Mouse (Mus musculus) midbrain, embryonic 12.5 days (tissue): ENCODE measurements around the gene Igfbp6. TPM values are rescaled to one million over a fixed set of nuclear protein-coding genes. Genes with fewer than 3 reads are reported as not detected.

Experiments
- ATAC-seq: fragments of 200-750 bp; cut with Nextera tagmentation; 2 replicates; pipeline ENCODE4 v1.8.0; 2017; ENCODE audit warnings: low read depth, moderate TSS enrichment, moderate library complexity; ENCODE audit not compliant: low FRiP score
- H3K27ac ChIP-seq: fragments of 300-500 bp; sonication (generic); replicated peaks from 2 replicates; pipeline ENCODE4 v1.5.1; 2016; ENCODE audit warnings: mild to moderate bottlenecking
- H3K27me3 ChIP-seq: fragments of 300-500 bp; sonication (generic); 2 replicates; pipeline ENCODE4 v1.6.1; 2016; ENCODE audit warnings: mild to moderate bottlenecking
- H3K36me3 ChIP-seq: fragments of 300-500 bp; sonication (generic); 2 replicates; pipeline ENCODE4 v1.6.1; 2016
- H3K4me1 ChIP-seq: fragments of 300-500 bp; sonication (generic); 2 replicates; pipeline ENCODE4 v1.6.1; 2016
- H3K4me2 ChIP-seq: fragments of 300-500 bp; sonication (generic); replicated peaks from 2 replicates; pipeline ENCODE4 v1.6.1; 2016; ENCODE audit warnings: mild to moderate bottlenecking, moderate library complexity
- H3K4me3 ChIP-seq: fragments of 300-500 bp; sonication (generic); 2 replicates; pipeline ENCODE4 v1.5.1; 2016; ENCODE audit warnings: mild to moderate bottlenecking
- H3K9ac ChIP-seq: fragments of 300-500 bp; sonication (generic); replicated peaks from 2 replicates; pipeline ENCODE4 v1.6.1; 2016; ENCODE audit warnings: mild to moderate bottlenecking, moderate library complexity
- H3K9me3 ChIP-seq: fragments of 300-500 bp; sonication (generic); 2 replicates; pipeline ENCODE4 v1.6.1; 2016; ENCODE audit warnings: mild to moderate bottlenecking
- WGBS: fragments of 180-500 bp; shearing (Covaris S2); methylation state at CpG from one replicate; pipeline ENCODE4 v1.1.7; 2016; 5-methylcytosine and 5-hydroxymethylcytosine counted together
- polyA plus RNA-seq: library from polyadenylated mRNA; unstranded; fragments of >200 nt; fragmentation: Nextera tagmentation; extraction: Ambion mirVana; gene quantifications from 2 replicates; pipeline ENCODE4 v1.2.1, GENCODE M21; 2016

Gene Igfbp6
- polyA plus RNA-seq, 1 experiment from 2014 or later, result 0.32 TPM

- H3K36me3 ChIP-seq, result no peaks in the 10 kb centered on the region
- no peak for ATAC-seq
- no peak overlapping the region for H3K4me3 ChIP-seq
- no peak overlapping the region for H3K9ac ChIP-seq
- H3K27ac ChIP-seq, result no peak overlapping the region
- H3K4me1 ChIP-seq, result no peaks in the 10 kb centered on the region
- H3K4me2 ChIP-seq, result no peak overlapping the region
- H3K27me3 ChIP-seq, result no peaks in the 10 kb centered on the region
- 85% methylated on average over 7 of the region's 7 CpGs for WGBS
- H3K9me3 ChIP-seq, result no peaks in the 10 kb centered on the region
Observed at GRCm38 (mm10) chr15:102192271-102192812, 48.2 kb downstream of the Igfbp6 start.

DNA sequence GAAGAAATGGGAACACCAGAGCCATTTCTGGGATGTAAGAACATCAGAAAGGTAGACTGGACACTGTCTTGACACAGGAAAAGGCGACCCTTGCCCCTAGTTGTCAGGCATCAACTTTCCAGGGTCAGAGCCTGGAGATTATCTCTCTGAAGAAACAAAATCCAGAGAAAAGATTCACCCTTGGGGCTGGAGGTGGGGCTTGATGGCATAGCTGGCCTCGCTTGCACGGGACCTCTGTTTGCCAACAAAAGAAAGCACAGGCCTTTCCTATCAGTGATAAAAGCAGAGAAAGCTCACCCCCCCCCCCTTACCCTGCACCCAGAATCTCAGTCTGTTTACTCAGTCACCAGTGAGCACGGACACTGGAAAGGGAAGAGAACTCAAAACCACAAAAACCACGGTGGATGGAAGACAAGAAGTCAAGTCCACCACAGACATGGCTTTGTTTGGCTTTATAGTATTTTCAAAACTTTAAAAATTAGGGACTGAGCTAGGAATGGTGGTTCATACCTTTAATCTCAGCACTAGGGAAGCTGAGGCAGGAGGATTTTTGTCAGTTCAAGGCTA is 48.7 kb downstream of the Igfbp6 start:
- Histone ChIP-seq H3K27me3 (no peaks in the 10 kb centered on the region), H3K9me3 (no peaks in the 10 kb centered on the region), H3K4me3 (no peak overlapping the region), H3K4me2 (no peak overlapping the region), H3K36me3 (no peaks in the 10 kb centered on the region), H3K4me1 (no peaks in the 10 kb centered on the region), H3K27ac (no peak overlapping the region), H3K9ac (no peak overlapping the region)
- WGBS, result 65% methylated on average over 5 of the region's 5 CpGs
- no peak for ATAC-seq

GRCm38 (mm10) chr15:102193652-102194051 is 49.5 kb downstream of the Igfbp6 start:
- Histone ChIP-seq H3K4me2 (no peak overlapping the region), H3K36me3 (no peaks in the 10 kb centered on the region), H3K4me3 (no peak overlapping the region), H3K9me3 (no peaks in the 10 kb centered on the region), H3K9ac (no peak overlapping the region), H3K4me1 (no peaks in the 10 kb centered on the region), H3K27ac (no peak overlapping the region), H3K27me3 (no peaks in the 10 kb centered on the region)
- 89% methylated on average over 4 of the region's 4 CpGs for WGBS
- ATAC-seq, result no peak

GRCm38 (mm10) chr15:102194439-102194838 is 50.3 kb downstream of the Igfbp6 start:
- H3K36me3 ChIP-seq, result no peaks in the 10 kb centered on the region
- no peaks in the 10 kb centered on the region for H3K9me3 ChIP-seq
- H3K4me2 ChIP-seq, result no peak overlapping the region
- no peaks in the 10 kb centered on the region for H3K4me1 ChIP-seq
- no peak overlapping the region for H3K4me3 ChIP-seq
- no peak overlapping the region for H3K27ac ChIP-seq
- no peak for ATAC-seq
- no peaks in the 10 kb centered on the region for H3K27me3 ChIP-seq
- no peak overlapping the region for H3K9ac ChIP-seq
- 92% methylated on average over 4 of the region's 4 CpGs for WGBS

DNA sequence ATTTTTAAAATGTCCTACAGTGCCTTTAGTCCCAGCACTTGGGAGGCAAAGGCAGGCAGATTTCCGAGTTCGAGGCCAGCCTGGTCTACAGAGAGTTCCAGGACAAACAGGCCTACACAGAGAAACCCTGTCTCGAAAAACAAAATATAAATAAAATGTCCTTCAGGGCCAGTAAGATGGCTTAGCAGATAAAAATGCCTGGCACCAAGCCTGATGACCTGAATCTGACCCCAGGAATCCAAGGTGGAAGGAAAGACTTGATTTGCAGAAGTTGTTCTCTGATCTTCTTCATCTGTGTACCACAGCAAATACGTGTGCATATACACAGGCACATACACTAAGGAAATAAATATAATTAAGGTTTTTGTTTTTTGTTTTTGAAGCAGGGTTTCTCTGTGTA is 51.2 kb downstream of the Igfbp6 start:
- no peak overlapping the region for H3K27ac ChIP-seq
- no peaks in the 10 kb centered on the region for H3K4me1 ChIP-seq
- H3K4me2 ChIP-seq, result no peak overlapping the region
- H3K4me3 ChIP-seq, result no peak overlapping the region
- no peaks in the 10 kb centered on the region for H3K27me3 ChIP-seq
- no peak overlapping the region for H3K9ac ChIP-seq
- 91% methylated on average over 4 of the region's 4 CpGs for WGBS
- ATAC-seq, result no peak
- no peaks in the 10 kb centered on the region for H3K9me3 ChIP-seq
- no peaks in the 10 kb centered on the region for H3K36me3 ChIP-seq

DNA sequence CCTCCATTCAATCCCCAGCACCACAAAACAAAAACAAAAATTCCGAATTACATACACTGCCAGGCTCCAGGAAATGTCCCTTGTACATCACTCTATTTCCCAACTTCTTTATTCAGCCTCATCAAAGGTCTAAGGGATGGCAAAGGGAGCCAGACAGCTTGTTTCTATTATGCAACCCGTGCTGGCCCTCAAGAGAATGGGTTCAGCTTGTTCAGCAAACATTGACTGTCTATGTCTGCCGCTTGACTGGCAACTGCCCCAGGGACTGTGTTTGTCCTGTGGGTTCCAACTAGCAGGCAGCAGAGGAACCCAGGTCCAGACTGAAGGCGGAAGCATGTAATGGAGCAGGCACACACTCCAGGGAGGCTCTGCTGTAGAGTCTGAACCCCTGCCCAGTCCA is 54.7 kb downstream of the Igfbp6 start:
- Histone ChIP-seq H3K36me3 (no peaks in the 10 kb centered on the region), H3K4me2 (no peak overlapping the region), H3K4me1 (peaks cover 7% of the 10 kb centered on the region), H3K9ac (no peak overlapping the region), H3K27ac (no peak overlapping the region), H3K27me3 (no peaks in the 10 kb centered on the region), H3K4me3 (no peak overlapping the region), H3K9me3 (no peaks in the 10 kb centered on the region)
- WGBS, result 80% methylated on average over 4 of the region's 4 CpGs
- no peak for ATAC-seq

Other genes starting within 250 kb of the Igfbp6 start
- gene Krt4, start 219.6 kb upstream of the Igfbp6 start, polyA plus RNA-seq, result not detected in 2 replicates
- gene Krt79, start 204.0 kb upstream of the Igfbp6 start, polyA plus RNA-seq, result 0.14 and 0.27 TPM in 2 replicates
- gene Krt78, start 190.1 kb upstream of the Igfbp6 start, polyA plus RNA-seq, result not detected in 2 replicates
- gene Krt8, start 139.9 kb upstream of the Igfbp6 start, polyA plus RNA-seq, result 6.2 and 8.4 TPM in 2 replicates
- gene Krt18, start 116.2 kb upstream of the Igfbp6 start, polyA plus RNA-seq, result 3.2 and 4.3 TPM in 2 replicates
- gene Eif4b, start 70.6 kb upstream of the Igfbp6 start, polyA plus RNA-seq, result 98.7 and 100 TPM in 2 replicates
- 13.3 and 14.1 TPM in 2 replicates for gene Tns2, start 43.9 kb upstream of the Igfbp6 start, polyA plus RNA-seq
- 19.3 and 20.2 TPM in 2 replicates for gene Spryd3, start 8.1 kb upstream of the Igfbp6 start, polyA plus RNA-seq
- gene Soat2, start 6.2 kb downstream of the Igfbp6 start, polyA plus RNA-seq, result 0.10 and 0.14 TPM in 2 replicates
- gene Zfp740, start 58.9 kb downstream of the Igfbp6 start, polyA plus RNA-seq, result 108 and 110 TPM in 2 replicates
- gene Csad, start 60.4 kb downstream of the Igfbp6 start, polyA plus RNA-seq, result 40.9 and 41.0 TPM in 2 replicates
- 0.84 and 1.6 TPM in 2 replicates for gene Itgb7, start 87.6 kb downstream of the Igfbp6 start, polyA plus RNA-seq
- 13.6 and 19.2 TPM in 2 replicates for gene Rarg, start 113.2 kb downstream of the Igfbp6 start, polyA plus RNA-seq
- 0.26 and 0.28 TPM in 2 replicates for gene Gm9918, start 126.2 kb downstream of the Igfbp6 start, polyA plus RNA-seq
- 51.9 and 57.7 TPM in 2 replicates for gene Mfsd5, start 135.1 kb downstream of the Igfbp6 start, polyA plus RNA-seq
- 33.6 and 38.4 TPM in 2 replicates for gene Espl1, start 151.9 kb downstream of the Igfbp6 start, polyA plus RNA-seq
- gene Pfdn5, start 181.8 kb downstream of the Igfbp6 start, polyA plus RNA-seq, result 363 and 378 TPM in 2 replicates
- 96.1 and 108 TPM in 2 replicates for gene Myg1, start 187.3 kb downstream of the Igfbp6 start, polyA plus RNA-seq
- gene Aaas, start 206.4 kb downstream of the Igfbp6 start, polyA plus RNA-seq, result 61.5 and 67.9 TPM in 2 replicates
- 0.46 and 0.93 TPM in 2 replicates for gene Sp7, start 222.8 kb downstream of the Igfbp6 start, polyA plus RNA-seq